Mouse (Mus musculus) embryonic facial prominence, embryonic 11.5 days (tissue): ENCODE measurements at regions not wholly inside any gene's neighbourhood (a gene's known extent, or its start where the extent isn't known, plus 50 kb on each side); places are given as distances from the start of the nearest gene placed in this dataset.
"Not testable (repeated sequence)": the region's sequence is repeated elsewhere in the genome, so short reads cannot be mapped to it uniquely, and the experiment has no call there.

ENCODE experiments used
- ATAC-seq: fragments of 200-750 bp; cut with Nextera tagmentation; replicated peaks from 2 replicates; pipeline ENCODE4 v1.8.0; 2017; ENCODE audit warnings: low read depth; ENCODE audit not compliant: insufficient number of reproducible peaks, low FRiP score, low TSS enrichment
- DNase-seq: peaks from one replicate; pipeline ENCODE4 v3.0.0-alpha.2; 2015; ENCODE audit warnings: low spot score
- H3K27ac ChIP-seq: fragments of 300-500 bp; sonication (generic); replicated peaks from 2 replicates; pipeline ENCODE4 v1.5.1; 2014; ENCODE audit warnings: mild to moderate bottlenecking, low read depth, low read length, control low read depth
- H3K27me3 ChIP-seq: fragments of 300-500 bp; sonication (generic); 2 replicates; pipeline ENCODE4 v1.6.1; 2014; ENCODE audit warnings: mild to moderate bottlenecking, low read length, moderate library complexity, mixed read lengths; ENCODE audit not compliant: control insufficient read depth, insufficient read depth
- H3K36me3 ChIP-seq: fragments of 300-500 bp; sonication (generic); replicated peaks from 2 replicates; pipeline ENCODE4 v1.6.1; 2014; ENCODE audit warnings: low read depth, mild to moderate bottlenecking, low read length, moderate library complexity, mixed read lengths; ENCODE audit not compliant: control insufficient read depth, insufficient read depth
- H3K4me1 ChIP-seq: fragments of 300-500 bp; sonication (generic); 2 replicates; pipeline ENCODE4 v1.6.1; 2014; ENCODE audit warnings: low read length, mixed read lengths; ENCODE audit not compliant: control insufficient read depth, insufficient read depth
- H3K4me2 ChIP-seq: fragments of 300-500 bp; sonication (generic); 2 replicates; pipeline ENCODE4 v1.6.1; 2014; ENCODE audit warnings: low read depth, mild to moderate bottlenecking, control low read depth, low read length, moderate library complexity
- H3K4me3 ChIP-seq: fragments of 300-500 bp; sonication (generic); 2 replicates; pipeline ENCODE4 v1.5.1; 2014; ENCODE audit warnings: low read depth, low read length, control low read depth
- H3K9ac ChIP-seq: fragments of 300-500 bp; sonication (generic); replicated peaks from 2 replicates; pipeline ENCODE4 v1.6.1; 2014; ENCODE audit warnings: mild to moderate bottlenecking, control low read depth, low read length
- H3K9me3 ChIP-seq: fragments of 300-500 bp; sonication (generic); replicated peaks from 2 replicates; pipeline ENCODE4 v1.6.1; 2016; ENCODE audit warnings: mild to moderate bottlenecking, low read length, inconsistent platforms, mixed read lengths; ENCODE audit not compliant: control insufficient read depth
- WGBS: fragments of 180-500 bp; shearing (Covaris S2); extraction: QIAGEN DNeasy Blood & Tissue Kit; methylation state at CpG from one replicate; pipeline ENCODE4 v1.1.7; 2014; 5-methylcytosine and 5-hydroxymethylcytosine counted together

DNA sequence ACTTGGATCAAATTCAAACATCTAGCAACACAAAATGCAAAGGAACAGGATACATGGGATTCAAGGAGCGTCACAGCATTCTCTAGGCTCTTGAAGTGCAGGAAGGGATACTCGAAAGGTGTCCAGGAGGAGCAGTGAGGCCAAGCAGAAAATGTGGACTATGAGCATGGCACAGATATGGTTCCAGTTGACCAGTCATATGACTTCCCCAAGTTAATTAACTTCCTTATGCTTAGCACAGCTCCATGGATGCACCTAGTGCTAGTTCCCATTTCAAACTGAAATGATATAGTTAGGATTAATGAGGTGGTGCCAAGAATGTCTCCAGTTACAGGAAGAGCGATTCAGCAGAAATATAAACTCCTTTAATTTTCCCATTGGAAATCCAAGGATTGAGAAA, 95.2 kb upstream of the Steap1 start:
- ATAC-seq (no peak), DNase-seq (no peak)
- Histone ChIP-seq H3K4me2 (no peak overlapping the region), H3K36me3 (no peaks in the 10 kb centered on the region), H3K4me3 (no peak overlapping the region), H3K27ac (no peak overlapping the region), H3K9ac (no peak overlapping the region), H3K27me3 (no peaks in the 10 kb centered on the region), H3K4me1 (no peaks in the 10 kb centered on the region), H3K9me3 (no peaks in the 10 kb centered on the region)
- 86% methylated on average over 3 of the region's 3 CpGs for WGBS

DNA sequence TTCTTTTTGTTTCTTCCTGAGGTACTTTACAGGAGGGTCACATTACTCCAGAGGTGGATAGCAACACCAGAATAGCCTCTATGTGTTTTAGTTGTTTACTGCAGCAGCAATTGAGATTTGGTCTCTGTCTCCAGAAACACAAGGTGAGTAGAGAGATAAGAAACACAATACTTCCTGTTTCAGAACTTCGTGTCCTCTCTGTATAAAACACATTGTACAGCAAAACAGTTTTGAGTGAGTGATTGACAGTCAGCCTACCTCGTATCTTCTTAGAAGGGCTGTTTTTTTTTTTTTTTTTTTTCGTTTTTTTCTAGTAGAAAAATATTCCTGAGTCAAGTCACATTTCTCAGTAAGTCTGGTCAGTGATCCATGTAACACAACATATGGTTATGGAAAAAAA, 89.6 kb upstream of the Steap1 start:
- WGBS = 57% methylated on average over 3 of the region's 3 CpGs

DNA sequence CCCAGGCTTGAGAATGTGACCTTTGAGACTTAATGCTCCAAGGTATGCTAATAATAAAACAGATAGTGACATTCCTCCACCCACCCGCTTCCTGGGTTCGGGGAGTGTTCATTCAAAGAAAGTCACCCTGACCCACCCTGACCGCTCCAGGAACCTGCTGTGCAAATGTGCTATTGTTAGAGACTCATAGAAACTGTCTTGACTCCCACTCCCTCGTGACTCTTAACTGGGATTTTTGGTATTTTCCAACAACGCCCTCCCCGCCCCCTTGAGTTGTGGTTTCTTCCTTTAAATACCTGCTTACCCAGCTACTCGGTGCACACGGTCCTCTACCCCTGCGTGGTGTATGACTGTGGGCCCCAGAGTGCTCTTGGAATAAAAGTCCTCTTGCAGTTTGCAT, 73.5 kb upstream of the Steap1 start:
- not testable (repeated sequence) for H3K9ac ChIP-seq, H3K4me1 ChIP-seq, H3K27me3 ChIP-seq, H3K36me3 ChIP-seq, H3K4me2 ChIP-seq, H3K9me3 ChIP-seq, DNase-seq, H3K4me3 ChIP-seq, H3K27ac ChIP-seq, ATAC-seq
- 86% methylated on average over 9 of the region's 9 CpGs for WGBS

More for the DNA sequence above, 89.6 kb upstream of the Steap1 start:
- no peak for DNase-seq
- H3K36me3 ChIP-seq = no peaks in the 10 kb centered on the region
- H3K27ac ChIP-seq = no peak overlapping the region
- H3K4me2 ChIP-seq = no peak overlapping the region
- no peaks in the 10 kb centered on the region for H3K9me3 ChIP-seq
- H3K9ac ChIP-seq = no peak overlapping the region
- no peaks in the 10 kb centered on the region for H3K27me3 ChIP-seq
- no peak overlapping the region for H3K4me3 ChIP-seq
- no peaks in the 10 kb centered on the region for H3K4me1 ChIP-seq
- no peak for ATAC-seq
